Mouse (Mus musculus) induced T-regulatory cell, adult 2 months (primary cell): ENCODE data around the gene Gm18596.
"Not testable (repeated sequence)": the region's sequence is repeated elsewhere in the genome, so short reads cannot be mapped to it uniquely, and the experiment has no call there.

Experiments used
- DNase-seq: peaks from one replicate; pipeline ENCODE4 v3.0.0-alpha.2; 2012; ENCODE audit warnings: low read depth

Gene Gm18596

GRCm38 (mm10) chr10:77741924-77742688, at the start of gene Gm18596:
Gm18596 (minus strand) TSS chr10:77742638.
- not testable (repeated sequence) for DNase-seq

GRCm38 (mm10) chr10:77788621-77789020, 46.2 kb upstream of the Gm18596 start:
- DNase-seq: no peak

DNA sequence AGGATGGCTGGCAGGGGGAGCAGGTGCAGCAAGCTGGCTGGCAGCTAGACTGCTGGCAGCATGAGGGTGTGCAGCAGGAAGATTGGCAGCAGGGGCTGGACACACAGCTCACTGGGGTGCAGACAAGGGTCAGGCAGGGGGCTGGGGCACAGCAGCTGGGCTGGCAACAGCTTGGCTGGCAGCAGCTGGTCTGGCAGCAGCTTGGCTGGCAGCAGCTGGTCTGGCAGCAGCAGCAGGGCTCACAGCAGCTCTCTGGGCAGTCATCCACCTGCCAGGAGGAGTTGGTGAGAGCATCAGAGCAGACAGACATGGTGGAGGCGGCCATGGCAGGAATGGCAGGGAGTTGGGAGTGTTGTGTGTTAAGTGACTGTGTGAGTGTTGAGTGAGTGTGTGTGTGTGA, 45.4 kb upstream of the Gm18596 start, which contains the start of gene Gm7137:
Gm7137 (minus strand) TSS at position 325 of the 400 bp plus-strand sequence.
- DNase-seq: not testable (repeated sequence)

GRCm38 (mm10) chr10:77783396-77783795, 41.0 kb upstream of the Gm18596 start:
- DNase-seq: not testable (repeated sequence)

- not testable (repeated sequence) for DNase-seq
These were observed 40.0 kb upstream of the Gm18596 start, which contains the start of gene Gm3250 for GRCm38 (mm10) chr10:77782442-77782841. Gm3250 (minus strand) TSS chr10:77782542.

DNA sequence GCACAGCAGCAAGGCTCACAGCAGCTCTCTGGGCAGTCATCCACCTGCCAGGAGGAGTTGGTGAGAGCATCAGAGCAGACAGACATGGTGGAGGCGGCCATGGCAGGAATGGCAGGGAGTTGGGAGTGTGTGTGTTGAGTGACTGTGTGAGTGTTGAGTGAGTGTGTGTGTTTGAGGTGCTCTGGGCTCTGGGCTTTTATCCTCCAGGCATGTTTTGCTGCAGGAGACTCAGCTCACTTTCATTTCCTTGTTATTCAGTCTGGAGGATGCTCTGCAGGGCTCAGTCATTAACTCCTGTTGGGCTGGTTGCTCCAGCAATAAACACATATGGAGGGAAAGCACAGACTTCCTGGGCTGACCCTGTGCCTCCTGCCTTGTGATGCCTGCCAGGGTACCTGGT, 34.4 kb upstream of the Gm18596 start, which contains the start of gene Gm7138:
Gm7138 (minus strand) TSS at position 101 of the 400 bp plus-strand sequence.
- not testable (repeated sequence) for DNase-seq

- not testable (repeated sequence) for DNase-seq
These were observed 29.7 kb upstream of the Gm18596 start for GRCm38 (mm10) chr10:77772142-77772541.

- DNase-seq: not testable (repeated sequence)
These were observed 28.8 kb upstream of the Gm18596 start, which contains the start of gene Gm3238 for GRCm38 (mm10) chr10:77771225-77771624. Gm3238 (minus strand) TSS chr10:77771325.

DNA sequence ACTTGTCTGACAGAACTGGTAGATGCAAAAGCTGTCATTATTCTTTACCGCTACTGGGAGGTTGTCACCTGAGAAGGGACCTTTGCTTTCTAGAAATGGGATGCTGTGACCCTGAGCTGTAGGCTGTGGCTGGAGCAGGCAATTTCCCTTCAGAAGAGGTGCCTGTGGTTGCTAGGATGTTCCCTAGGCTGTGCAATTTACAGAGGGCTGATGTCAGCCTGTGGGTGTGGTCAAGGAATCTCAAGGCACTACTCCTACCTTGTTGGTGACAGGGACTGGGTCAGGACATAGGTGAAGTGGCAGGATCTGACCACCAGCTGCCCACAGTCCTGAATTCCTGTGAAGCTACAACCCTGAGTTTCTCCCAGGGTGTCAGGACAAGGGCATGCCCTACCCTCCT, 27.3 kb upstream of the Gm18596 start:
- DNase-seq: no peak

DNA sequence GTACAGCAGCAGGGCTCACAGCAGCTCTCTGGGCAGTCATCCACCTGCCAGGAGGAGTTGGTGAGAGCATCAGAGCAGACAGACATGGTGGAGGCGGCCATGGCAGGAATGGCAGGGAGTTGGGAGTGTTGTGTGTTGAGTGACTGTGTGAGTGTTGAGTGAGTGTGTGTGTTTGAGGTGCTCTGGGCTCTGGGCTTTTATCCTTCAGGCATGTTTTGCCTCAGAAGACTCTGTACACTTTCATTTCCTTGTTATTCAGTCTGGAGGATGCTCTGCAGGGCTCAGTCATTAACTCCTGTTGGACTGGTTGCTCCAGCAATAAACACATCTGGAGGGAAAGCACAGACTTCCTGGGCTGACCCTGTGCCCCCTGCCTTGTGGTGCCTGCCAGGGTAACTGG, 17.1 kb upstream of the Gm18596 start, which contains the start of gene Gm3233:
Gm3233 (minus strand) TSS at position 101 of the 400 bp plus-strand sequence.
- DNase-seq: not testable (repeated sequence)

DNA sequence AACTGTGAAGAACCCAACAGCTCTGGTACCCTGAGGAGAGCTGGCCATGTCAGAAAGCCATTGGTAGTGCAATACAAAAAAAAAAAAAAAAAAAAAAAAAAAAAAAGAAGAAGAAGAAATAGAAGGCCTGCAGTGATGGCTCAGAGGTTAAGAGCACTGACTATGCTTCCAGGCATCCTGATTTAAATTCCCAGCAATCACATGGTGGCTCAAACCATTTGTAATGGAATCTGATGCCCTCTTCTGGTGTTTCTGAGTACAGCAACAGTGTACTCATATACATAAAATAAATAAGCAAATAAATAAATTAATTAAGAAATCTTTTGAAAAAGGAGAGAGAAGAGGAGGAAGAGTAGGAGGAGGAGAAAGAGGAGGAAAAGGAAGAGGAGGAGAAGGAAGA, 11.0 kb upstream of the Gm18596 start:
- peak; percentile 22 for DNase-seq

DNA sequence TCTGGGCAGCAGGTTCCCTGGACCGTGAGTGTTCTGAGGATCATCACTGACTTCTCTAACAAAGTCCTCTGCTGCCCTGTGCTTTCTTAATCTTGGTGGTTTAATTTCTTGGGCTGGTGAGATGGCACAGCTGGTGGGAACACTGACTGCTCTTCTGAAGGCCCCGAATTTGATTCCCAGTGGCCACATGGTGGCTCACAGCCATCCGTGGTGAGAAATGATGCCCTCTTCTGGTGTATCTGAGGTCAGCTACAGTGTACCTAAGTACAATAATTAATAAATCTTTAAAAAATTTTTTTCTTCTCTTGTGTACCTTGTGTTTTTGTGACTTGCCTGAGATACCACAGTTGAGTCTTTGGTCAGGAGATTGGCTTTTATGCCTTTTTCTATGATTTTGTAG, 9.9 kb upstream of the Gm18596 start:
- not testable (repeated sequence) for DNase-seq

GRCm38 (mm10) chr10:77751254-77751653, 8.8 kb upstream of the Gm18596 start, which contains the start of gene Gm9736:
Gm9736 (minus strand) TSS chr10:77751354.
- DNase-seq: not testable (repeated sequence)

DNA sequence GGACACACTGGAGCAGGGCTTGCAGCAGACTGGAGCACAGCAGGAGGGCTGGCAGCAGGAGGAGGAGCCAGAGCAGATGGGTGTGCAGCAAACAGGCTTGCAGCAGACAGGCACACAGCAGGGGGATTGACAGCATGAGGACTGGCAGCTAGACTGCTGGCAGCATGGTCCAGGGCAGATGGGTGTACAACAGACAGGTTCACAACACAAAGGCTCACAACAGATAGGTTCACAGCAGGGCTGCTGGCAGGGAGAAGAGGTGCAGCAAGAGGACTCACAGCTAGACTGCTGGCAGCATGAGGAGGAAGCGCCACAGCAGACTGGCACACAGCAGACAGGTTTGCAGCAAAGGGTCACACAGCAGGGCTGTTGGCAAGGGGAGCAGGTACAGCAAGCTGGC, 8.2 kb upstream of the Gm18596 start:
- DNase-seq: not testable (repeated sequence)

GRCm38 (mm10) chr10:77738929-77739328, 3.5 kb downstream of the Gm18596 start:
- DNase-seq: no peak

- DNase-seq: no peak
These were observed 6.5 kb downstream of the Gm18596 start for GRCm38 (mm10) chr10:77735928-77736327.

- peak; percentile 39 for DNase-seq
These were observed 13.2 kb downstream of the Gm18596 start for GRCm38 (mm10) chr10:77729241-77729640.

DNA sequence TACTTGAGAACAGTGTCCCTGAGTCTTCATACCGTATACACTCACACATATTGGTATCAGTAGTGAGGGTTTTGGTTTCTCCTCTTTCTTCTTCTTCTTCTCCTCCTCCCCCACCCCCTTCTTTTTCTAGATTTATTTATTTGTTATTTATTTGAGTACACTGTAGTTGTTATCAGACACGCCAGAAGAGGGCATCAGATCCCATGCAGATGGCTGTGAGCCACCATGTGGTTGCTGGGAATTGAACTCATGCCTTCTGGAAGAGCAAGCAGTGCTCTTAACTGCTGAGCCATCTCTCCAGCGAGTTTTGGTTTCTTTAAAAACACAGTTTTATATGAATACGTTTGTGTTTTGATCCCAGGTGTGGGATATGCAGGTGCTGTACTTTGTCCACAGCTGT, 14.2 kb downstream of the Gm18596 start:
- DNase-seq: no peak

- no peak for DNase-seq
These were observed 16.3 kb downstream of the Gm18596 start, which contains the start of gene Gm10100 for GRCm38 (mm10) chr10:77726186-77726585. Gm10100 (plus strand) TSS chr10:77726486.

GRCm38 (mm10) chr10:77724855-77725254, 17.6 kb downstream of the Gm18596 start:
- DNase-seq: peak; percentile 3

- DNase-seq: not testable (repeated sequence)
These were observed 22.1 kb downstream of the Gm18596 start, which contains the start of gene Krtap12-1 for GRCm38 (mm10) chr10:77720299-77720698. Krtap12-1 (plus strand) TSS chr10:77720599.

- DNase-seq: no peak
These were observed 26.9 kb downstream of the Gm18596 start, which contains the start of gene Gm10142 for GRCm38 (mm10) chr10:77715507-77715906. Gm10142 (plus strand) TSS chr10:77715807.

GRCm38 (mm10) chr10:77713734-77714133, 28.7 kb downstream of the Gm18596 start:
- no peak for DNase-seq
